Mouse (Mus musculus) cerebellum, adult 9-11 months (tissue): Measurements from ENCODE around the gene Fam126b.
A peak's percentile ranks its signal among the peaks of the same experiment; 100 is the strongest.
"Not testable (repeated sequence)": the region's sequence is repeated elsewhere in the genome, so short reads cannot be mapped to it uniquely, and the experiment has no call there.

Experiments used
- DNase-seq: peaks from one replicate; pipeline ENCODE4 v3.0.0; 2022

Gene Fam126b

DNA sequence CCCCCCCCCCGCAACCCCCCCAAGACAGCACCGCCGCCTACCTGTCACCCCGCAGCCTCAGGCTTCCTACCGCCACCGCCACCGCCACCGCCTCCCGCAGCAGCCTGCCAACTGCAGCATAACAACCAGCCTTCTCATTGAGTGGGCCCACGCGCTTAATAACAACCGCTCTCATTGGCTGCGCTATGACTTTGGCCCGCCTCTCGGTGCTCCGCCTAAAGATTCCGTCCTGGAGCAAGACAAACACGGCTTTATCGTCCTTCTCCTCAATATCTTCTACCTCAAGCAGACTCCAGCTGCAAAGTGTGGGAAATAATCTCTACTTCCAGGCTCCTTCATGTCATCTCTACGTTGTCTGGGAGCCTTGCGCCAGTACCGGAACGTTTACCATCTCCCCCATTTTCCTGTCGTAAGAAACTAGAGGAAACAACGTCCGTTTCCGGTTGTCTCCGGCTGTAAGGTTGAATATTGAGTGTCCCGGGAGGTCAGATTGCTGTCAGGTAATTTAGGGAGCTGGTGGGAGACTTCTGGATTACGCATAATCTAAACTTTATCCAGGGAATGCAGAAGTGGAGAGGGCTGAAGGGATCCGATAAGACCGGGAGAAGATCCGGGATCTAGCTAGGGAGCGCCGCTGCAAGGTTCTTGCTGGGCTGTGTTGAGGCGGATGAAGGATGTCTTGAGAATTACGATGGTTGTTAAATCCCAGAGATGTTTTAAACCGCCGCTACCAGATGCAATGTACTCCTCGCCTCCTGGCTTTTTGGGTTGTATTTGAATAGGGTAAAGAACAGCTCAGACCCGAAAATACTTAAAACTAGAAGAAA, at the start of gene Fam126b, which contains the start of gene Ndufb3:
Fam126b (minus strand) TSS at position 153 of the 827 bp plus-strand sequence.
Ndufb3 (plus strand) TSS at position 214 of the 827 bp plus-strand sequence.
- DNase-seq: peak; percentile 94

GRCm38 (mm10) chr1:58628847-58629246, 42.7 kb upstream of the Fam126b start:
- not testable (repeated sequence) for DNase-seq

DNA sequence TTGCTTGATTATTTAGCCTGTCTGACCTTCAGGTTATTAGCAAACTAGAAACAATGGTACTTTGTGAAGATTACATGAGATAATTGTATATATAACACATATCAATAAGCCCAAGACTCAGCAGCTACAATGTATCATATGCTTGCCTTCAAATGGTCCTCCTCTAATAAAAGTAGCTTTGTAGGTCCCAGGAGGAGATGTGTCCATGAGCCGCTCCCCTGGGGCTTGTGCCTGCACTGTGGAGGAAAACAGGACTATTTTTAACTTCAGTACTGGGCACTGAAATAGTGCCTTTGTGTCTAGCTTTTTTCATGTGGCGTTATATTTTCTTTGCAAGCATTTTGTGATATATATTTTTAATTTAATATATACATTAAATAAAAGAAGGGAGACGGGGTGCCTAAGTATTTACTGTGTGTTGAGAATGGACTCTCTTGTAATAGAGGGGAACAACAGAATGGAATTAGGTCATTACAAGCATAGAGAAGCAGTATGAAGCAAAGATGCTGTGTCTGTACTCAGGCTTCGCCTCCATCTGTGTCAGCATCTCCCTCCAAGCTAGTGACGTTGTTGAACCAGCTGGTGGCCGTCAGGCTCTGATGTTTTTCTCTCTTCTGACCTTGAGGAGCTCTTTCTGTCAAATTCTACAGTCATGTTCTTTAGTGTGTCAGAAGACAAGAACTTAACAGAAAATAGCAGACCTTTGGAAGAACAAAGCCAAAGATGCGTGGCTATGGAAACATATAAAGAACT, 36.0 kb upstream of the Fam126b start:
- DNase-seq: peak; percentile 71

DNA sequence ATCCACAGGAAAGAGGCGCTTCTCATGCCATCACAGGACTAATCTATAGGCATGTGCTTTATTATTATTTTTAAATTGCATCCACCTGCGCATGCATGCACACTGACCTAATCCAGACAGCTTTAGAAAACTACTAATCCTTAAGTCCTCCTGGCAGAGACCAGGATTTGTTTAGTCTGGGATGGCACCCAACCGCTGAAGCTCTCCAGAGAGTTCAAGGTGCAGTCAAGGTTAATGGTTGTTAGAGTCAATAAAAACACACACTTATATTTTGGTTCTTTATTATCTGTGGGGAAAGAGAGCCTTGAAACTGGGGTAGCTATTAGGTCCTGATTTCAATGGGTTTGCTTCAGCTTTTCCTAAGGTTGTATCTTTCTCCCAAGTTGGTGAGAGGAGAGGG, 35.1 kb upstream of the Fam126b start:
- no peak for DNase-seq

GRCm38 (mm10) chr1:58618766-58619165, 32.6 kb upstream of the Fam126b start:
- no peak for DNase-seq

DNA sequence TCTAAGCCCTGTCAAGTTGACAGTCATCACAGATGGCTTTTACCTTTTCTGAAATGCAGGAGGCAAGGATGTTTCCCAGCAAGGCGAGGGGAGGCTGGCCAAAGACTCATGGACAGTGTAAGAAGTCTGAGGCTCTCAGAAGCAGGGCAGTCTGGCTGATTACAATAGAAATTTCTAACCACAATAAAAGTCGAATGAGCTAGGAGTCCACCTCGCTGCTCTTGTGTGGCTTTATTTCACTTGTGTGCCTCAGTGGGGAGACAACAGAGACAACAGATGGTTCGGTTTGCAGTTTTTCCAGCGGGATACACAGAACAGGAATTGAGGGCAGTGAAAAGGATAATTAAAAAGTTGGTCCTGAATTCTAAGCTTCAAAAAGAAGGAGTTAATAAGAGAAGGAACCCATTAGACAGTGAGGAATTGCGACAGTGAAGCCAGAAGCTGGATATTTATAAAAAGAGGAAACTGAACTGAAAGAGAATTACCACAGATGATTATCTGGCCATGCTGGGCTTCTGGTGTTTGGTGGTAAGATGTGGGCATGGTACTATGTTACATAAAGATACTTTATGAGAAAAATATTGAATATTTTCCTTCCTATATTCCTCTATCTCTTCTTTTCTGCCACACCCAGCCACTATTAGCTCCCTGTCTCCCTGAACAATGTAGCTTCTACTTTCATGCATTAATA, 32.0 kb upstream of the Fam126b start:
- DNase-seq: peak; percentile 29

GRCm38 (mm10) chr1:58617076-58617475, 31.0 kb upstream of the Fam126b start:
- no peak for DNase-seq

DNA sequence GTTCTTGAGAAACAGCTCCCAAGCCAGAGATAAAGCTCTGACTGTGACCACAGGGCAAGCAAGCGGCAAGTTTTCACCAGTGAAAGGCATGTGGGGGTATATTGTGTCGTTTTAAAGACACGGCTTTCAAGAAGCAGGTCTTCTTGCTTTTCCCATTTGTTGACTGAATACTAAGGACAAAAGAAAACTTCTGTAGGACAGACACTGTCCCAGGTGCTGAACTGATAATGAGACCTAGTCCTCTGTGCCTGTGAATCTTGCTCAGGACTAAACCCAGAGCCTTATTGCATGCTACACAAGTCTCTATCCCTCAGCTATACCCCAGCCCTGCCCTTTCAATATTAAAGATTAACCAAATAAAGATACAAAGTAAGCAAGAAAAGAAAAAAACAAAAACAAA, 30.1 kb upstream of the Fam126b start:
- DNase-seq: no peak

DNA sequence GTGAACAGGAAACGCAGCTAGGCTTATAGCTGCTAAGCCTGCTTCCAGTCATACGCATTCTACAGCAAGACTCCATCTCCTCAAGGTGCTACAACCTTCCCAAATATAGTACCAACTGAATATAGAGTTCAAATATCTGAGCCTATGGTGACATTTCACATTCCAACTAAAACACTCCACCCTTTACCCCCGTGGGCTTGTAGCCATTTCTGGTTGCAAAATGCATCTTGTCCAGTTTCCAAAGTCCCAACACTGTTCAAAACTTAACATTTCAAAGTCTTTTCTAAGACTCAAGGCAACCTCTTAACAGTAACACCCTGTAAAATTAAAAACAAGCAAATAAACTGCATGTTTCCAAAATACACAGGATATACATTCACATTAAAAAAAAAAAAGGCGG, 29.0 kb upstream of the Fam126b start:
- no peak for DNase-seq

GRCm38 (mm10) chr1:58614424-58614823, 28.3 kb upstream of the Fam126b start:
- no peak for DNase-seq

DNA sequence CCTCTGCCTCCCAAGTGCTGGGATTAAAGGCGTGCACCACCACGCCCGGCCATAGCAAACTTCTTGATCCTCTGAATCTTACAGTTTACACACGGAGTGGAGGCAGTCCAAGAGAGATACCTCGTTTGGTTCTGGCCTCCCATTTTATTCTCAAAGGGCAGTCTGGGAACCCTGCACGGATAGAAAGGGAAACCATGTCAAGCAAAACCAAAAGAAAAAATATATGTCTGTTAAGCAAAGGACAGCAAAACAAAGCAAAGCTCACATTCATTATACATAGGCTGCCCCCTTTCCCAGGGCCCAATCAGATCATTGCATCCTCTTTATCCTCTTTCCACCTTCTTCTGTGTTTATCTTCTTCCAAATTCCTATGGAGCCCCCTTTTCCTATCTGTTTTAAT, 27.7 kb upstream of the Fam126b start:
- no peak for DNase-seq

DNA sequence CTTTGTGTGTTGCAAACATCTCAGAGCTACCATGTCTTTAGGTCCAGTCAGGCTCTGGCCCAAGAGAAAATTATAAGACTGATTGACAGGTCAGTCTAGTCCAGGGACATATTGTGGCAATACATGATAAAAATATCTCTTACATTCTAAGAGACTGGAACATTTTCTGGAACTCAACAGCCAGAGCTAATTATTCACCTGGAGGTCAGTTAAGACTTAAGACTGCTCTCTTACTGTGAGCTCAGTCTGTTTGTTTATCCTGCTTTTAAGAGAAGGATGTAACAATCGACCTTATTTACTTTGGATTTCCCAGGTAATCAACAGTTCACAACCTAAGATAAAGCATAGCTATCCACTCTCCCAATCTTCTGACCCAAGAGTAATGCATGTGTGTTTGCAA, 24.5 kb upstream of the Fam126b start:
- no peak for DNase-seq

- DNase-seq: no peak
Measured at GRCm38 (mm10) chr1:58610166-58610565, 24.0 kb upstream of the Fam126b start.

- not testable (repeated sequence) for DNase-seq
Measured at GRCm38 (mm10) chr1:58609591-58609990, 23.5 kb upstream of the Fam126b start.

GRCm38 (mm10) chr1:58603738-58604137, 17.6 kb upstream of the Fam126b start:
- no peak for DNase-seq

DNA sequence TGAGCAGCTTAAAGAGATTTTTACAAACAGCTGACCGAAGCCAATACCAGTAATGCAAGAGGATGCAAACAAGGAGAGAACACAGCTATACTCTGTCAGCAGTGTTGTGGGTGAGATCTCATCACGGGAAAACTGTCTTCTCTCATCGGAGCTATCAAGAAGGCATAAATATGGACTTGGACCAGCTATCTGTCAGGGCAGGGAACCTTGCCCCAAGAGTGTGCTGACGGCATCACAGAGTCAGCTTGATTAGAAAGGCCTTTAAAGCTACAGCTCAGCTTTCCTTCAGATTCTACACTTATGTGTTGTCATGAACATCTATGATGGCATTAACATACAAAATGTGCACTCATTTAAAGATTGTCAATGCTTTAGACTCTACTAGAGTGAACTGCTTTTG, 16.6 kb upstream of the Fam126b start:
- no peak for DNase-seq

- no peak for DNase-seq
Measured at GRCm38 (mm10) chr1:58587491-58587890, 1.4 kb upstream of the Fam126b start.

DNA sequence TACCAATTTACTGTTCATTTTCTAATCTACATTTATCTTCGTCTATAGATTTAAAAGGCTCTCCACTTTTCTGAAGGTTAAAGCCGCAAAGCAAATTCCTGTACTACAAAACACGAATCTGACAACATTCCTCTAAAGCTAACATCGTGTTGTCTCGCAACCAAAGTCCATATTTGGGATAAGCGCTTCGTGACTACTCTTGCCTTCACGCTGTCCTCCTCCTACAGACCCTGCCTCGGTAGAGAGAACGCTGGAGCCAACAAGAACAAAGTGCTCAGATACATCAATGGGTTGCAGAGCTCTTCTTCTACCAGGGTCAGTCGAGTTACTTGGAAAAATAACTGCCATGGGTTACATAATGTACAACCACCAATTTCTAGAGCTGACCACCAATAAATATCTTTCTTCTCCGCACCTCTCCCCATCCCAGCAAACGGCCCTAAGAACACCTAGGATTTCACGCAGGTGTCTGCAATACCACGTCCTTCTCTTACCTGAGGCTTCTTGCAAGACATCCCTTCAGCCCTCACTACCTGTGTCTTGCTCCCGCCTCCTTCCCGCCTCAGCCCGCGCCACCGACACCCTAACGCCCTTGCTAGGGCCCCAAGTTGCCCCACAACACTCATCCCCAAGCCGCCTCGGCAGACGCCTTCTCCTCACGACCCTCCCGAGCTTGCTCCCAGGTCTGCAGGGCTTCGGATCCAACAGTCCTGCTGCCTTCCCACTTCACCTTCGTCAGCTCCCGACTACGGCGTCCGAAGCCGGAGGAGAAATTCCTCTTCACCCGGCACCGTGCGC, 551 bp downstream of the Fam126b start:
- no peak for DNase-seq

DNA sequence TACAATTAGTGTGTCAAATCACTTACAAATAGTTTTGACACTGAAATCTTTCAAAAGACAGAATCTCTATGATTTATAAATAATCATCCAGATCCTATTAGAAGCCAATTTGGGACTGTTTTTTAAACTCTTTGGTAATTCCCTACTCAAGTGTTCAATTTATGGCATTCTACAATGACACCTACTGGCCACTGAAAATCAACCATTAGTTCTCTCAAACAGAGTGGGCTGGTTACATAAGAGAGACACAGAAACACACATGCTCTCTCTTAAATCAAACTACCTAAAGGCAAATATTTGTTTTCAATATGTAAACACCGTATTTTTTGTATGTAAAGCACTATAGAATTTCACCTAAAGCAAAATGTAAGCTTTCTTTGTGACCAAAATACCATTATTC, 1.9 kb downstream of the Fam126b start:
- DNase-seq: no peak

GRCm38 (mm10) chr1:58582611-58583010, 3.5 kb downstream of the Fam126b start:
- DNase-seq: no peak

DNA sequence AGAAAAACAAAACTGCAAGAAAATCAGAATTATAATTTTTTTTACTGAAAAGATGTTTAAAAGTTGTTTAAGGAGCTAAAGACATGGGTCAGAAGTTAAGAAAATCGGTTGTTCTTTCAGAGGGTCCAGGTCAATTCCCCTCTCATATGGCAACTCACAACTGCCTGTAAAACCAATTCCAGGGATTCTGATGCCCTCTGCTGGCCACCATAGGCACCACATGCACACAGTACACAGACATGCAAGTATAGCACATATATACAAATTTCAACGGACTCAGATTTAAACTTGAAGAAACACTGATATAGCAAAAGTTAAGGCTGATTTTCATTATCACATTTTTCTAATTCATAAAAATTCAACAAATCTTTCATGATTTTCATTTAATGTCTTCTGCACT, 6.9 kb downstream of the Fam126b start:
- no peak for DNase-seq

DNA sequence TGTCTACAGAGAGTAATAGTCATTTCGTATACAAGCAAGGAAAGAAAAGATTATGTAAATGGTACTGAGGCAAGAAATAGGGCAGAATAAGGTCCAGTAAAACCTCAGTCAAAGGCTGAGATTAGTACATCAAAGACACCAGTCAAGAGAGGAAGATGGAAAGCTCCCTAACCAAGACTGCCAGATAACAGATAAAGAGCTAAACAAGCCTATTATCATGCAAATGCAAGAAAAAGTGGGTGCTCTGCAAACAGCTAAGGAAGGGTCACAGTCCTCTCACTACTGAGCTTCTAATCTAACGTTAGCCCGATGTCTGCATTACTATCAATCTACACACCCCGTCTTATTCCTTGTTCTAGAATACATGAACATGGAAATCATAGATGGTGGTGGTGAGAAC, 15.7 kb downstream of the Fam126b start:
- DNase-seq: no peak
